Mouse (Mus musculus): ENCODE results near the gene Adgre1.
"Not testable (repeated sequence)": the region's sequence is repeated elsewhere in the genome, so short reads cannot be mapped to it uniquely, and the experiment has no call there.

Adgre1 gene

DNA sequence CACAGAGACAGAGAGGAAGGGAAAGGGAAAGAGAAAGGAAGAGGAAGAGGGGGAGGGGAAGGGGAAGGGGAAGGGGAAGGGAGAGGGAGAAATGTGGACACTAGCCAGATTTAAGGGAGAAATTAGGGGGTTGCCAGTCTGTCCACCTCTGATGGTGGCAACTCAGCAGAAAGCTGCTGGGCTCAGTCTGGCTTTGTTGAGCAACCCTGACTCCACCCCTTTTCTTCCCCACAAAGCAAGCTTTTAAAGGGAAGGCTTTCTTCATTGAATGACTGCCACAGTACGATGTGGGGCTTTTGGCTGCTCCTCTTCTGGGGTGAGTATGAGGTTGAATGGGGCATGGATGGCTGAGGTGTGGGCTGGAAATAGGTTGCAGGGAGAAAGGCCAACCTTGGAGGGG lies at the start of gene Adgre1:
TSS of gene Adgre1 (plus strand) at position 251 of the 400 bp plus-strand sequence.
- no peak for DNase-seq (ENCODE audit: low spot score in 2 of 2)

DNA sequence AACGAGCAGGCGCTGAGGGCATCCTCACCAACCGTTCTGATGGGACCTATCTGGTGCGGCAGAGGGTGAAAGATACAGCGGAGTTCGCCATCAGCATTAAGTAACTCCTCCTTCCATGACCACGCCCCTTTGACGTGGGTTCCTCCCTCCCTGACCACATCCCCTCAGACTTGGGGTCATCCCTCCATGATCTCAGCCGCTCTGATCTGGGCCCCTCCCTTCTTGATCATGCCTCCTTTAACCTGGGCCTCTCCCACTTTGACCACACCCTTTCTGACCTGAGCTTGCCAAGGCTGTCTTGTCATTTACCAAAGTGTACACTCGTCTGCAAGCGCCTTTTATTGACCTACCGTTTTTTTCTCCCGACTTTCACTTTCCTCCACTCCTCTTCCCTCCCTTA lies 46.7 kb upstream of the Adgre1 start:
- no peak for DNase-seq (ENCODE audit: low spot score in 2 of 2)

DNA sequence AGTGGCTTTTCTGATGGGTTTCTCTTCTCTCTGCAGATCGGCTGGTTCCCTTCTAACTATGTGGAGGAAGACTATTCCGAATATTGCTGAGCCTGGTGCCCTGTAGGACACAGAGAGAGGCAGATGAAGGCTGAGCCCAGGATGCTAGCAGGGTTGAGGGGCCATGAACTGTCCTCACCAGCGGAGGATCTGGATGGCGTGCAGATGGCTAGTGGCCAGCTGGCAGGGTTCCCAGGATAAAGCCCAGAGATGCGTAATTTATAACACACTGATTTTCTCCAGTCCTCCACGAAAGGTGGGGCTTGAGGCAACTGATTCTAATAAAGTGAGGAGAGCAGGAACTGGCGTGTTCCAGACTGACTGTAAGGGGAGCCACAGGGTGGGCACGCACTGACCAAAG lies 30.9 kb upstream of the Adgre1 start:
- DNase-seq (ENCODE audit: low spot score in 2 of 2) = no peak

DNA sequence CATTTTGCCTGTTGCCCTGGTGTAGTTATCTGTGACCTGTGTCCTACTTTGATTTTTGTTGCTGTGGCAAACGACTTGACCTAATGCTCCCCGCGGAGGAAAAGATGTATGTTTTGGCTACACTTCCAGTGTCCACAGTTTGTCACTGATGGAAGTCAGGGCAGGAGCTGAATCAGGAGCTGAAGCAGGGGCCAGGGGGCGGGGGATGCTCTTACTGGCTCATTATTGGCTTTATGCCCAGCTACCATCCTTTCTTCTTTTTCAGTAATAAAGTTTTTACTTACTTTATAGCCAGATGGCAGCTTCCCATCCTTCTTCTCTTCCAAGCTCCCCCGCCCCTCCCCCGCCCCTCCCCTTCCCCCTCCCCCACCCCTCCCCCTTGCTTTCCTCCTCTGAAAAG lies 29.5 kb upstream of the Adgre1 start:
- DNase-seq (ENCODE audit: low spot score in 2 of 2) = no peak

DNA sequence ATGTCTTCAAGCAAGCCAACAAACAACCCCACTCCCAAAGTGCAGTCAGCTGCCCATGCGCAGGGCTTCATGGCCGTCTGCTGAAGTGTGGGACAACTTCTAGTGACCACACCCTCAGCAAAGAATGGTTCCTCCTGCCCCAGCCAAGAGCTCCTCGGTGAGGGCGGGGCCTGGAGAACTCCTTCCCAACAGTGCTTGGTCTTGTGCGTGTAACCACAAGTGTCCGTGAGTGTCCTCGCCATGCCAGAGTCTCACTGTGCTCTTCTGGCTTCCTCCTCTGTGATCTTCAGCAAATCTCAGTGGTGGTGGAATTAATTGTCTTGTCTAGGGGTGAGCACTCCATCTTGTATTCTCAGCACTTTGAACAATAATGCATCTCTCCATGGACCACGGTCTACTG lies 27.5 kb upstream of the Adgre1 start:
- no peak for DNase-seq (ENCODE audit: low spot score in 2 of 2)

DNA sequence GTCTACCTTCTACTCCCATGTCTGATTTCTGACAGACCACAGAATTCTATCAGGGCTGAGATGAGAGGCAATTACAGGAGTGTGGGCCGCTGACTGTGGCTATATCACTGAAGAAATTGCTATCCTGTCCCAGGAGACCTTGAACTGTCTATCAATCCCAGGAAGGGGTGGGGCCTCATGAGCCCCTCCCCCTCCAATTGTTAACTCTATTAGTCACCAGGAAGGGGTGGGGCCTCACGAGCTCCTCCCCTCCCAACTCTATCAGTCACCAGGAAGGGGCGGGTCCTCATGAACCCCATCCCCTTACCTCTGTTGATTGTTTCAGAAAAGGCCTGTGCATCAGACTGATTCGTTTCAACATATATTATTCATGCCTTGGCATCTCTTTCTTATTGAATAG lies 26.2 kb upstream of the Adgre1 start:
- DNase-seq (ENCODE audit: low spot score in 2 of 2) = peak; percentile 26 to 40

DNA sequence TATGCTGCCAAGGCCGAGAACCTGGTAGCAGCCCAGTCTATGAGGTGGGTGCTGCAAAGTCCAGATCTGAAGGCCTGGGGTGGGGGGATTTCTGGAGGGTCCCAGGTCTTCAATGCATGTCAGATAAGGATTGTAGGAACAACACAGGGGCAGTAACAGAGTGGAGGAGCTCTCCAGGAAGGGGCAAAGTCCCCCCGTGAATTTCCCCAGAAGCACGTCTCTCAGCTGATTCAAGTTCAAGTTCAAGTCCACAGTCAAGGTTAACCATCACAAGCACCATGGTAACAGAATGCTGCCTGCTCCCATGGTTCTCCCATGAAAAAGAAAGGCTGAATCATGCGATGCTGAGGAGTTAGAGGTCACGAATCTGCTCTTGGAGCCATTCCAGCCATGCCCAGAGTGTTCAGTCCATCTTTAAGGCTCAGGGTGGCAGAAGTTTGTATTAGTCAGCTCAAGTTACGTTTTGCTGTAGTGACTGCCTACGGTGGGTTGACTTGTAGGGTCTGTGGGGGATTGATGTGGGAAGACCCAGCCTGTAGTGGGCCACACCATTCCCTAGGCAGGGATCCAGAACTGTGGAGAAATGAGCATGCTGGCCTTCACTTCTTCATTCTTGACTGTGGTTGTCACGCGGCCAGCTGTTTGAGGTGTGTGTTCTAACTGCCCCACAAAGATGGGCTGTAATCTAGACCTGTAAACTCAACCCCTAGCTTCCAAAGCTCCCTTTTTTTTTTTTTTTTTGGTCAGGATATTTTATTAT lies 24.3 kb upstream of the Adgre1 start:
- no peak for DNase-seq (ENCODE audit: low spot score in 2 of 2)

DNA sequence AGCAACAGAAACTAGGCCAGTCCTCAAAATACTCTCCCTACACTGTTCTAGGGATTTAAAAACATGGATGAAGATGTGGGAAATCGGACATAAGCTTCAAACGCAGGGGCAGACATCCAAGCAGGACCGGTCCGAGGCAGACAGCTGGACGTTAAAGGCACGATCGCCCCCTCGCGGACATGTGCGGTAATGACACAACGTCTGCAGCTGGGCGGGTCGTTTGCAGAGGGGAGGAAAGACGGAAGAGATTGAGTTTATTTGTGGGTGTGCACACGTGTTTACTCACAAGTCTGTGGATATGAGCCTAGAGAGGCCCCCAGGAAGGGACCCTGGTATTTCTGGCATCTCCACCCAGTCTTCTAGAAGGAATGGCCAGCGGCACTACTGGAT lies 23.7 kb upstream of the Adgre1 start:
- DNase-seq (ENCODE audit: low spot score in 2 of 2) = peak; percentile 84 to 87

DNA sequence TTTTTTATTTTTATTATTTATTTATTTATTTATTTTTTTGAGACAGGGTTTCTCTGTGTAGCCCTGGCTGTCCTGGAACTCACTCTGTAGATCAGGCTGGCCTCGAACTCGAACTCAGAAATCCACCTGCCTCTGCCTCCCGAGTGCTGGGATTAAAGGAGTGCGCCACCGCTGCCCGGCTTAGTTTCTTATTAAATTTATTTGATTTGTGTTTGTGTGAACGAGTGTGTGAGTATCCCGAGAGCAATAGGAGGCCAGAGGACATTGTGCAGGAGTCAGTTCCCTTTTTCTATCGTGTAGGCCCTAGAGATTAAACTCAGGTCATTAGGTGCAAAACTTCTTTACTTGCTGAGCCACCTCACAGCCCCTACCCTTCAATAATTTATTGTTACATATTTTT lies 23.3 kb upstream of the Adgre1 start:
- DNase-seq (ENCODE audit: low spot score in 2 of 2) = not testable (repeated sequence)

DNA sequence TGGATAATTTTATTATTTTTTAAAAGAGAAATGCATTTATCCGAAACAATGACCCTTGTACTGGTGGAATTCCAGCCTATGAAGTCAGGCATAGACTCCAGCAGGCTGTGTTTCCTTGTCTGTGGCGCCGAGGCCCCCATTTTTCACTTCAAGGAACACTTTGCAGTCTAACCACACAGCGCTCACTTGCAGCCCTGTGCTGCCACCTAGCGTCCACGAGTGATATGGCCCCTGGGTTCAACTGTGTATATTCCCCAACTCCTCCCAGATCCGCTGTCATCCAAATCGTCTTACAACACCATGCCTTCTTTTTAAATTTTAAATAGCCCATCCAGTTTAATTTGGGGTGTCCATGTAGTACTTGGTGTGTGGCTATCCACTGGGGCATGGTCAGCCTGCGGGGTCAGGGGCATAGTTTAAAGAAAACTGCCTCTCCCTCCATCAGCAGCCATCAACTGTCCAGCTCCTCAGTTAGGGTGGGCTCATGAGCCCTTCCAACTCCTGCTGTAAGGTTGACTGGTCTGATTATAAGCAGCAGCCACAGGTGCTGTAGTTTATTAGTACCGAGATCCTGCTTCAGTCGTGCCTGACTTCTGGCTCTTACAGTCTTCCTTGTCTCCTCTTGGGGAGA lies 22.7 kb upstream of the Adgre1 start:
- DNase-seq (ENCODE audit: low spot score in 2 of 2) = peak; percentile 77 to 86

DNA sequence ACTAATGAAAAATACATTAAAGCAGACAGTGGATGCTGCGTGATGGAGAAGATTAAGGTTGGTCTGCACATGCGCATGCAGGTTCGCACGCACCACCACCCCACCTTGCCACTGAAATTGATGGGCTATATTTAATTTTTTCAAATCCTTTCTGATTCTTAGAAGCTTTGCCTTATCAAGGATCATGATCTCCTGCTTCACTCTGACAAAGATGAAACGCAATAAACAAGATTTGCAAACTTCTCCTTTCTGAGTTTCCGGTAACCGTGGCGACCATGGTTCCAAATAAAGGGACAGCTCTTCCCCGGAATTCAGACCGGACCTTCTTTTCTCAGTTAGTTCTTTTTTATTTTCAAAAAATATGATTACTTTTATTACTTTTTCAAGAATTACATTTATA lies 20.5 kb upstream of the Adgre1 start:
- DNase-seq (ENCODE audit: low spot score in 2 of 2) = no peak

DNA sequence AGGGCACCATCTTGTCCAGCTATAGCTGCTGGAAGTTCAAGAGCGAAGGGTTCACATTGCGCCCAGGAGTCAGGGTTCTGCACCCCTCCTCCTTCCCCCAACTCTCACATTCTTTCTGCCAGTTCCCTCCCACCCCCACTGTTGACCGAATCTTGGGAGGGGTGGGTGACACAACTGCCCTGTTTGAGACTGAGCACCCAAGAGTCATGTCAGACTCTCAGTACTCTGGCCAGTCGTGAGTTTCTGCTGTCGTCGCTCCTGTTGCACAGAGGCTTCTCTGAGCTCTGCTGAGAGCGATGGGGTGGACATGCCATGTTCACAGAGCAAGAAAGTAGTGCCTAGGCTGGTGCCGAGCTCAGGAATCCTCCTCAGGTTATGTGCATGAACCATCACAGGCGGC lies 19.2 kb upstream of the Adgre1 start:
- DNase-seq (ENCODE audit: low spot score in 2 of 2) = no peak

DNA sequence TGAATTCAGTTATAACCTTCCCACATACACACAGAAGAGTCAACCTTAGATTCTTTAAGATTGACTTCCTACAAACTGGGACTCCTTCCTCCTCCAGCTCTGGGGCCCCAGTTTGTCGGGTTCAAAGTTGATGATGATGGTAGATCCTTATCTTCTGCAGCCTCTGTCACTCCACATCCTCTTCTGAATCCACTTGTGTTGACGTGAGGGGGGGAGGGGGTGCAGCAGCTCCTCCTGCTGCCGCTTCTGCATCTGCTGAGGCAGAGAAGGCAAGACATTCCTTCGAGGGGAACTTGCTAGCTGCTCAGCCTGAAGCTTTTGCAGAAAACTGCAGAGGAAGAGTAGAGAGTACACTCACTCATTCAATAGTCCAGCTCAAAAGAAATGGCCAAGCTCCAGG lies 16.9 kb upstream of the Adgre1 start:
- DNase-seq (ENCODE audit: low spot score in 2 of 2) = no peak

DNA sequence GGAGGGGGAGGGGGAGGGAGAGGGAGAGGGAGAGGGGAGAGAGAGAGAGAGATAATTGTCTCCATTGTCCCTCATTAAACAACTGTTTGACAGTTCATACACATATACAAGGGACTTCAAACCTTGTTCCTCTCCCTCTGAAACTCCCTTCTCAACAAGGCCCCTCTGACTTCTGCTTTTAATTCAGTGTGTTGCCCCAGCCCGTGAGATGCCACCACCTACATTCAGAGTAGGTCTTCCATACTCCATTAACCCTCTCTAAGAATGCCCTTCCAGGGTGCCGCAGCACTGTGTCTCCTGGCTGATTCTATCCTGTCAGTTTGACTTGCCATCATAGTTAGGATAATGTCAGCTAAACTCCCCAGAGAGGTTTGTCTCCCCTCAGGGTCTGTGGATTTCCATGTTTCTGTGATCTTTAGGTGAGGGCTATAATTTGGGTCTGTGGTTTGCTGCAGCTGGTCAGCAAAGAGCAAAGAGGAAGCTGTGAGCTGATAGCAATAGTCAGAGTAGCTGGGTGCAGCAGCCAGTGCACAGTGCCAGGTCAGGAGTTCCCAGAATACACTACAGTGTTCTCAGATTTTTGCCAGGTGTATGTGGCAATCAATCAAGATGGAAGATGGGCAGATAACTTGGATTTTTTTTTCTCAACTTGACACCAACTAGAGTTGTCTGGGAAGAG lies 14.3 kb upstream of the Adgre1 start:
- peak in 1 of 2 experiments; percentile 44 for DNase-seq (ENCODE audit: low spot score in 2 of 2)

DNA sequence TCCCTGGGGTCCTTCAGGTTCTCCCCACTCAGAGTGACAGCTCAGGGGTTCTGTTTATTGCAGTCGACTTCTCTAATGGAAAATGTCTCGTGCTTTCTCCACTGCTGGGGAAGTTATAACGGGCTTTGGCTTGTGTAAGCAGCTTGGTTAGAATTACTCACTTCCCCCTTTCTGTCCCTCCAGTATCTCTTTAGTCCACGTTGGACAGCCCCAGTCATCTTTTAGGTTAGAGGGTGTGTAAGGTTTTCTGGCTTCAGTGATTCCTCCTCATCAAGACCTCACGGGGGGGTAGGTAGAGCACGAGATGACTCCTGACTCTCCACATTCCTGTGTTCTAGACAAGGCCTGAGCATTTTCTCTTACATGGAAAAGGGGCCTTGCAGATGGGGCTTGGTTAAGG lies 11.5 kb upstream of the Adgre1 start:
- DNase-seq (ENCODE audit: low spot score in 2 of 2) = peak in 1 of 2 experiments; percentile 48

DNA sequence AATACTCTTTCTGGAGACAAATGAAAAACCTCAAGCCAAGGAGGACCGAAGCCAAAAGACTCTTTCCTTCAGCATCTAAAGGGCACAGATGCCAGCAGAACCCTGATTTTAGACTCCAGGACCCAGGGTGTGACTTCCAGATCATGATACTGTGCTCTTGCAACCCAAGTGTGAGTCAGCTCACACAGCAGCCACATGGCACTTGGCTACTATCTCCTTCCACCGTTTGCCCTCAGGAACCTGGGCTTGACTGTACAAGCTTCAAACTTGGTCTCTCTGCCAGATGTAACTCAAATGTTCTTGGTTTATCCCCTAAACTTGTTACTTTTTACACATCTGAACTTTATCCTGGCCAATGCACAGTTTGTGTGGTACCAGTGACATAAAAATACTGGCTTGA lies 10.7 kb upstream of the Adgre1 start:
- DNase-seq (ENCODE audit: low spot score in 2 of 2) = no peak

DNA sequence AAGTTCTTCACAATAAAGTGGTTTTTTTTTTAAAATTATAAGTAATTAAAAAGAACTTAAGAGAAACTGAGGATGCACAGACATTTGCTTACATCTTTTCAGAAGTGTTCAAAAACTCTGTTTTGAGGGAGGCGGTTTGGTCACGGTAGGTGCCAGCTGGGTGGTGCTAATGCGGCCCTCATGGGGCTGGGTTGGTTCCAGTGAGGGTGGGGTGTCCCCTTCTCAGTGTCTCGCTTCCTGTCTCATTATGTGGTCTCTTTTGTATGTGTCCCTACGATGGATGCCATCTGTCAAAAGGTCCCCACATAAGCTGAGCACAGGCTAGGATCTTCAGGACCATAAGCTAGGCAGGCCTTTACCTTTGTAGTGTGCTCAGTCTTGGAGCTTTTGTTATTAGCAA lies 9.4 kb upstream of the Adgre1 start:
- peak in 1 of 2 experiments; percentile 55 for DNase-seq (ENCODE audit: low spot score in 2 of 2)

DNA sequence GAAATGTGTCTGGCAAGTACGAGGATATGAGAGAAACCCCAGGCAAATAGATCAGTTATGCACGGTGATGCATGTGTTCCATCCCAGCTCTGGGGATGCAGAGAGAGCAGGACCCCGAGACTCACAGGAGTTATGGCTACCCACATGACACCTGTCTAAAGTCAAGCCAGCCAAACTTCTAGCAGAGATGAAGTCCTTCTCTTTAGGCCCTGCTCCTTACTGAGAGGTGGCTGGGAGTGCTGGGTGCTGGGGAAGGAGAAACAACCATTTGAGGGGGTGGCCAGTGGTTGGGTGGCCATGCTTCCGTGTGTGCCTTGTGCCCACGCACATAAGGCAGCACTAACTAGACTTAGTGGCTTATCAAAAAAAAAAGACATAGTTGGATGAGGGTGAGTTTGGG lies 8.3 kb upstream of the Adgre1 start:
- DNase-seq (ENCODE audit: low spot score in 2 of 2) = no peak

DNA sequence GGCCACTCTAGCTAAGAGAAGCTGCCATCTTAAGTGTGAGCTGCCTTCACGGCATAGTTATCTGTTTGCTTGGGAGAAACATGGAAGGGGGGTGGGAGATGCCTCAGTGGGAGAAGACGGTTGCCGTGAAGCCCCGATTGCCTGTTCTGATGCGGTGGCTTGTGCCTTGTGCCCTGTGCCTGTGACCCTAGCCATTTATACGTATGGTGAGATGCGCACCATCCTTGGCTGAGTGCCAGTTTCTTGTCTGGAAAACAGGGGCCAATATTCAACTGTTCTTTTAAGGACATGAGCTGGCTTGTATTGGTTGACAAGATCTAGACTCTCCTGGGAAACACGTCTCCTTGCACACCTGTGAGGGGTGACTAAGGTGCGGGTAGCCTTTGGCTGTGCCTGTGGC lies 7.4 kb upstream of the Adgre1 start:
- no peak for DNase-seq (ENCODE audit: low spot score in 2 of 2)

DNA sequence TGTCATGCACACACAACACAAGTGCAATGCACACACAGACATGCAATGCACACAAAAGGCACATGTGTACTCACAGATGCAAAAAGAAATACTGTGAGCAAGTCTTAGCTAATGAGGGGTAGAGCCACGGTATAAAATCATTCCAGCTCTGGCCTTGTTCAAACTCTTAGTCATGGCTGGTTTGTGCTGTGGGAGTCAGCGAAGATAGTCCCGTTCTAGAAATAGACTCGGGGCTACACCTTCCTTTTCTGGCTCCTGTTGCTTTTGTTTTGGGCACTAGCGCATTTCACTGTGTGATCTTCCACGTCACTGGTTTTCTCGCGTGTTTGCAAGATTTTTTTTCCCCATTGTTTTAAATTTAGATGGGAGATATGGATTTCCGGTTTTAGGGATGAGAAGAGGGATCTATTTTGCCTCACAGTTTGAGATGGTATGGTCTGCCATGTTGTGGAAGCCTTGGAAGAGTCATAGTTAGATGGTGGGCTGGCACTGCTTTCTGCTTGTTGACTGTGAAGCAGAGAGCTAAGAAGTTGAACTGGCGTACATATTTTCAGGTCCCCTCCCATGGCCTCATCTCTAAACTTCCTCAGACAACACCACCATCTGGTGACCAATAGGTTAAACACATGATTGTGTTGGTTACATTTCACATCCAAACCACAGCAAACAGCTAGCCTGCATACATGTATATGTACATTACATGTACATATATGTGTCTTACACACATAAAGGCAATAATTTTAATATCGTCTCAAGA lies 1.2 kb downstream of the Adgre1 start:
- no peak for DNase-seq (ENCODE audit: low spot score in 2 of 2)

Data from natural killer cell, adult 2 months (primary cell).